Mouse (Mus musculus) cortical plate, adult 2 months (tissue): ENCODE data around the gene Gpr150.

Experiments used
- CTCF ChIP-seq: fragments of 200-500 bp; IDR thresholded peaks from 2 replicates; pipeline ENCODE4 v1.5.1; 2011; ENCODE audit warnings: mild to moderate bottlenecking, control low read depth, low read length; ENCODE audit not compliant: insufficient read depth; ENCODE audit errors: extremely low read depth
- POLR2A ChIP-seq: fragments of 200-500 bp; IDR thresholded peaks from 2 replicates; pipeline ENCODE4 v1.6.1; 2011; ENCODE audit warnings: mild to moderate bottlenecking, low read length, control low read depth; ENCODE audit not compliant: insufficient read depth; ENCODE audit errors: extremely low read depth

DNA sequence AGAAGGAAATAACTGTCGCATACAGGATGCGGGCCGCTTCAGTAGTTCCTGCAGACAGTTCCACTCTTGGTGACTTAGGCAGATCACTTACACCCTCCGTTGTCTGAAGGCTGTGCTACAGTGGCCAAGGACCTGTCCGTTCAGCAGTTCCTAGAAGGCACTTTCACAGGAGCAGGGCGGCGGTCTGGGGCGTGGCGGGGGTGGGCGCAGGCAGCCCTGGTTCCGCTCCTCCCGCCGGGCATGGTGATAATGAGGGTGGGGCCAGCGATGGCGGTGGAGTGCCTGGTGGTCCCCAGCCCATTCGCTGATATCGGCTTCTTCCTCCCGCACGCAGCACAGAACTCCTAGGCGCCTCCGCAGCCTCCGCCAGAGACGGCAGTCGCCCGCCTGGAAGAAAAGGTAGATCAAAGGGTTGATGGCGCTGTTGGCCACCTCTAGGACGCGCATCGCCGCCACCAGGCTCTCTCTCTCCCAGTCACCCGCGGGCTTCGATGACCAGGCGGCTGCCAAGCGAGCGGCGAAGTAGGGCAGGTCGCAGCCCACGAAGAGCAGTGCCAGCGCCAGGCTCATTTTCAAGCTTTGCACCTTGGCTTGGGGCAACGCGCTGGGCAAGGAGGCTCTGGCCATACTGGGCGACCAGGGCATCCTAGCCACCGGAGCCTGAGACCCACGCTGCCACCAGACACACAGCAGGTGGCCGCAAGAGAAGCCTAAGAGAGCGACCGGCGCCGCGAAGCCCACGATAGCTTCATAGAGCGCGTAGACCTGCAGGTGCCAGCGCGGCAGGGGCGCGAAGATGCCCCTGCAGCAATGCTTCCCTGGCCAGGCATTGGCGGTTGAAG is 1.2 kb downstream of the Gpr150 start:
- no peak for TF ChIP-seq POLR2A
- no peak for TF ChIP-seq CTCF
